Mouse (Mus musculus): ENCODE data around the gene Kcnq5.

- TF ChIP-seq CTCF (conservative IDR thresholded peaks at IDR 0.05; ENCODE audit: insufficient read depth, insufficient read length, low read depth, low read length), result no peak
- no peak for TF ChIP-seq POLR2A (IDR thresholded peaks at IDR 0.05; ENCODE audit: low read depth, low read length)
Measured at GRCm38 (mm10) chr1:21622039-21622438, 339.7 kb downstream of the Kcnq5 start.

All from kidney, adult 2 months (tissue).